Mouse (Mus musculus) limb, embryonic 14.5 days (tissue): ENCODE measurements around the gene Plekhg3. TPM values are rescaled to one million over a fixed set of nuclear protein-coding genes. Genes with fewer than 3 reads are reported as not detected.

Experiments used
- ATAC-seq: fragments of 200-750 bp; cut with Nextera tagmentation; 2 replicates; pipeline ENCODE4 v1.8.0; 2017; ENCODE audit warnings: low read depth, moderate number of reproducible peaks, moderate TSS enrichment; ENCODE audit not compliant: low FRiP score
- DNase-seq: peaks from one replicate; pipeline ENCODE4 v3.0.0-alpha.2; 2015; ENCODE audit warnings: low spot score
- H3K27ac ChIP-seq: fragments of 300-500 bp; sonication (generic); replicated peaks from 2 replicates; pipeline ENCODE4 v1.5.1; 2014; ENCODE audit warnings: low read depth, mild to moderate bottlenecking, low read length, moderate library complexity, mixed read lengths
- H3K27me3 ChIP-seq: fragments of 300-500 bp; sonication (generic); 2 replicates; pipeline ENCODE4 v1.6.1; 2014; ENCODE audit warnings: low read length, mixed read lengths; ENCODE audit not compliant: control insufficient read depth, insufficient read depth
- H3K36me3 ChIP-seq: fragments of 300-500 bp; sonication (generic); 2 replicates; pipeline ENCODE4 v1.6.1; 2014; ENCODE audit warnings: mild to moderate bottlenecking, low read length, moderate library complexity, mixed read lengths; ENCODE audit not compliant: control insufficient read depth, insufficient read depth
- H3K4me1 ChIP-seq: fragments of 300-500 bp; sonication (generic); 2 replicates; pipeline ENCODE4 v1.6.1; 2014; ENCODE audit warnings: antibody characterized with exemption, low read length, mixed read lengths; ENCODE audit not compliant: control insufficient read depth, insufficient read depth
- H3K4me2 ChIP-seq: fragments of 300-500 bp; sonication (generic); replicated peaks from 2 replicates; pipeline ENCODE4 v1.6.1; 2014; ENCODE audit warnings: low read depth, mild to moderate bottlenecking, low read length, moderate library complexity; ENCODE audit not compliant: severe bottlenecking
- H3K4me3 ChIP-seq: fragments of 300-500 bp; sonication (generic); replicated peaks from 2 replicates; pipeline ENCODE4 v1.5.1; 2014; ENCODE audit warnings: low read length
- H3K9ac ChIP-seq: fragments of 300-500 bp; sonication (generic); 2 replicates; pipeline ENCODE4 v1.6.1; 2014; ENCODE audit warnings: mild to moderate bottlenecking, low read depth, low read length, moderate library complexity; ENCODE audit not compliant: severe bottlenecking
- H3K9me3 ChIP-seq: fragments of 300-500 bp; sonication (generic); 2 replicates; pipeline ENCODE4 v1.6.1; 2016; ENCODE audit warnings: low read length; ENCODE audit not compliant: control insufficient read depth
- POLR2A ChIP-seq: fragments of 200-500 bp; IDR thresholded peaks from 2 replicates; pipeline ENCODE4 v1.8.0; 2012; ENCODE audit warnings: inconsistent platforms, mild to moderate bottlenecking, moderate library complexity, borderline replicate concordance; ENCODE audit not compliant: insufficient read depth, insufficient read length; ENCODE audit errors: extremely low read depth
- WGBS: fragments of 180-500 bp; shearing (Covaris S2); extraction: QIAGEN DNeasy Blood & Tissue Kit; methylation state at CpG from one replicate; pipeline ENCODE4 v1.1.7; 2014; 5-methylcytosine and 5-hydroxymethylcytosine counted together
- polyA plus RNA-seq, 2 experiments: library from polyadenylated mRNA; depleted of rRNA in 1 of 2; stranded (reverse) in 1 of 2; unstranded in 1 of 2; fragments of >200 nt; fragmentation: Nextera tagmentation in 1 of 2; extraction: Ambion mirVana in 1 of 2; gene quantifications; 2 replicates each; pipeline versions ENCODE4 v1.2.1 to v1.2.3; 2012 to 2014

Gene Plekhg3
- polyA plus RNA-seq (2012; rRNA removed) (22.7 and 23.7 TPM in 2 replicates), polyA plus RNA-seq (2014; fragmentation: Nextera tagmentation; extraction: Ambion mirVana) (5.6 and 7.9 TPM in 2 replicates)

DNA sequence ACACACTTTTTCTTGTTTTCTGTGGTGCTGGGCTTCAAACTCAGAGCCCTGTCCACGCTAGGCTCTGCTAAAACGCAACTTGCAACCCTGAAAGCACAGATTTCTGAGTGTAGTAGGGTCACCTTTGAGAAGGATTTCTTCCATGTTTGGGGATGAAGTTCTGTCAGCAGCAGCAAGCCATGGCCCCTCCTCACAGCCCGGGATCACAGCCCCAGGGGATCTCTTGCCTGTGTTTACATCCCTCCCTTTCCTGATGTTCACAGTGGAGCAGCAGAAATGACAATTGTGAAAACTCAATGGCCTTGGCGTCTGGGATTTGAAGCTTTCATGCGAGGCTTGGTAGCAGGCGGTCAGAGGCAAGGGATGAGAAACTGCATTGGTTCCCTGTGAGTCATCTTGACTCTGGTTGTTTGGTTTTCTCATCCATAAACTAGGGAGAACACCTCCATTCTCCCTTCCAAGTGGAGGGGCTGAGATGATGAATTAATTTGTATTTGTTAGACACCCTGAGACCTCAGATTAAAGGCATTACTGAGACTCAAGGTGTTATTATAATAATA, at the start of gene Plekhg3:
Plekhg3 (plus strand) TSS at position 312 of the 560 bp plus-strand sequence.
- Histone ChIP-seq H3K9me3 (no peaks in the 10 kb centered on the region), H3K27ac (no peak within 1 kb of the TSS), H3K36me3 (no peaks in the 10 kb centered on the region), H3K27me3 (peaks cover 14% of the 10 kb centered on the region), H3K4me1 (peaks cover 25% of the 10 kb centered on the region), H3K9ac (no peak within 1 kb of the TSS), H3K4me3 (no peak within 1 kb of the TSS), H3K4me2 (no peak within 1 kb of the TSS)
- 45% methylated on average over 6 of the region's 6 CpGs for WGBS
- no peak for DNase-seq
- TF ChIP-seq POLR2A: no peak
- no peak for ATAC-seq

DNA sequence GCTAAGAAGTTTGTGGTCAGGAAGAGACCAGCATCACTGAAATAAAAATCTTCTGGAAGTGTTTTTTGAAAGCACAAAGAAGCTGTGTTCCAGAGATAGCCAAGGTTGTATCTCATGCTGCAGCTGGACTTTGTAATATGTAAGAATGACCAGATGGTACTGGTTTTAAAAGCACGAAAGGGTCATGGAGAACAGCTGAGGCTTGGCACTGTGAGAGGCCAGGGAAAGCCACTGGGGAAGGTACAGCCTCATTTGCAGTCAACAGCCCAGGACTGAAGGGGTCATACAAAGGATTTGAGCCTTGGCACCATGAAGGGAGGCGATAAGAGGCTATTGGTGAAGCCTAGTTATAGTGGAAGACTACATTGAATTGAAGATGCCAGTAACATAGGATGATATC, 48.2 kb upstream of the Plekhg3 start:
- H3K9ac ChIP-seq: no peak overlapping the region
- WGBS: 69% methylated on average over 2 of the region's 2 CpGs
- H3K36me3 ChIP-seq: no peaks in the 10 kb centered on the region
- ATAC-seq (no peak), DNase-seq (no peak)
- H3K4me3 ChIP-seq: no peak overlapping the region
- no peak overlapping the region for H3K4me2 ChIP-seq
- TF ChIP-seq POLR2A: no peak
- no peaks in the 10 kb centered on the region for H3K9me3 ChIP-seq
- H3K4me1 ChIP-seq: peaks cover 18% of the 10 kb centered on the region
- H3K27me3 ChIP-seq: no peaks in the 10 kb centered on the region
- no peak overlapping the region for H3K27ac ChIP-seq

DNA sequence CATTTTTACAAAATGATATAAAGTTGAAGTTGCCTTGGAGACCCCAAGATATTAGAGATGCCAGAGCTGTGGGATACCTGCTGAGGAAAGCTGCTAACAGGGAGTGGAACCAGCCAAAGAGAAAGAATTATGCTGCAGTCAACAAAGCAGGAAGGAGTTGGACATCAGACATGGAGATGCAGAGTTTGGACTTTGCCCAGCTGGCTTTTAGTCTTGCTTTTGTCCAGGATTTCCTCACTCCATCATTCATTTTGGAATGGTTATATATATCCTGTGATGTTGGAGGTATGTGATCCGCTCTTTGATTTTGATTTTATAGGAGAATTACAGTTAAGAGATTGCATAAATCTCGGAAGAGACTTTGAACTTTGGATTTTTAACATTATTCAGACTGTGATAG, 47.7 kb upstream of the Plekhg3 start:
- Histone ChIP-seq H3K4me1 (peaks cover 14% of the 10 kb centered on the region), H3K9me3 (no peaks in the 10 kb centered on the region), H3K9ac (no peak overlapping the region), H3K4me2 (no peak overlapping the region), H3K4me3 (no peak overlapping the region), H3K27me3 (no peaks in the 10 kb centered on the region), H3K36me3 (no peaks in the 10 kb centered on the region), H3K27ac (no peak overlapping the region)
- ATAC-seq (no peak), DNase-seq (peak; percentile 52)
- TF ChIP-seq POLR2A: no peak
- 81% methylated on average over 2 of the region's 2 CpGs for WGBS

DNA sequence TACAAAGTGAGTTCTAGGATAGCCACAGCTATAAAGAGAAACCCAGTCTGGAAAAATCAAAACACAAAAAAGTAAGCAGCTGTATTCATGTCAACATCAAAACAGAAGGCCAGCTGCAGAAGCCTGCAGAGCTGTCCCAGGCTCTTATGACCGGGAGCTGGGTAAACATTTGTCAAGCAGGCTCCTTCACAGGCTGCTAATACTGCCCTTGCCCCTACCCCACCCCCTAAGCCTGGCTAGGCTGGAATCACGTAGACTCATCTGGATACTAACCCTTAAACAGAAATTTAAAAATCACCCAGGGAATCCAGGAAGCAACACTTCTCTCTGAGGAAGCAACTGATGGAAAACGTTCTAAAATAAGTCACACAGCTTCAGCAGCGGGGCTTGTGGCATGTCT, 45.8 kb upstream of the Plekhg3 start:
- WGBS: 37% methylated on average over 4 of the region's 4 CpGs

DNA sequence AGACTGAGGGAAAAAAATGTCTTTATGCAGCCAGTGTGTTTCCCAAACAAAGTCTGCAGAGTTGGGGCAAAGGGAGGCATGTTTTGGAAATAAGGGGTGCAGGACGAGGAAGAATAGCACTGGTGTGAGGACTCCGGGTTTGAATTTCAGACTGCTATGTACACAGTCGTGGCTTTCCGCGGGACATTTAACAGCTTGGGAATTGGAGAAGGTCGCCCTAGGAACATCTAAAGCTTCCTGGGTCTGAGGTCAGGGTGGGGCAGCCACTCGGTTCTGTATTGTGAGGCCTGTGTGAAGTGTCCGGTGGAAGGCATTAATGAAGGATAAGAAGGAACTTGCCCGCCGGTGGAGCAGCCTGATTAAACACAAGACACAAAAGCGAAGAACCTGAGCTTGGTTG, 45.3 kb upstream of the Plekhg3 start:
- ATAC-seq: no peak

More for the DNA sequence above, 45.8 kb upstream of the Plekhg3 start:
- Histone ChIP-seq H3K4me1 (no peaks in the 10 kb centered on the region; the same call in 1 of the 2 replicates), H3K36me3 (no peaks in the 10 kb centered on the region), H3K4me2 (no peak overlapping the region), H3K27ac (no peak overlapping the region), H3K4me3 (no peak overlapping the region), H3K9ac (no peak overlapping the region), H3K27me3 (no peaks in the 10 kb centered on the region), H3K9me3 (no peaks in the 10 kb centered on the region)
- ATAC-seq (no peak), DNase-seq (no peak)
- no peak for TF ChIP-seq POLR2A

More for the DNA sequence above, 45.3 kb upstream of the Plekhg3 start:
- Histone ChIP-seq H3K9me3 (no peaks in the 10 kb centered on the region), H3K27ac (no peak overlapping the region), H3K9ac (no peak overlapping the region), H3K4me3 (no peak overlapping the region), H3K4me1 (no peaks in the 10 kb centered on the region; the same call in 1 of the 2 replicates), H3K36me3 (no peaks in the 10 kb centered on the region), H3K27me3 (no peaks in the 10 kb centered on the region), H3K4me2 (no peak overlapping the region)
- 47% methylated on average over 11 of the region's 11 CpGs for WGBS
- DNase-seq: no peak
- TF ChIP-seq POLR2A: no peak
